Mouse (Mus musculus) liver, embryonic 12.5 days (tissue): ENCODE results near the gene Ren1. TPM values are rescaled to one million over a fixed set of nuclear protein-coding genes. Genes with fewer than 3 reads are reported as not detected.
"Not testable (repeated sequence)": the region's sequence is repeated elsewhere in the genome, so short reads cannot be mapped to it uniquely, and the experiment has no call there.

ENCODE experiments used
- ATAC-seq: fragments of 200-750 bp; cut with Nextera tagmentation; 2 replicates; pipeline ENCODE4 v1.8.0; 2017; ENCODE audit warnings: moderate number of reproducible peaks, mild to moderate bottlenecking, moderate library complexity
- H3K27ac ChIP-seq: fragments of 300-500 bp; sonication (generic); 2 replicates; pipeline ENCODE4 v1.5.1; 2016; ENCODE audit warnings: mild to moderate bottlenecking
- H3K27me3 ChIP-seq: fragments of 300-500 bp; sonication (generic); replicated peaks from 2 replicates; pipeline ENCODE4 v1.6.1; 2016; ENCODE audit warnings: mild to moderate bottlenecking, moderate library complexity
- H3K36me3 ChIP-seq: fragments of 300-500 bp; sonication (generic); 2 replicates; pipeline ENCODE4 v1.6.1; 2016; ENCODE audit warnings: mild to moderate bottlenecking, moderate library complexity
- H3K4me1 ChIP-seq: fragments of 300-500 bp; sonication (generic); 2 replicates; pipeline ENCODE4 v1.6.1; 2016
- H3K4me2 ChIP-seq: fragments of 300-500 bp; sonication (generic); 2 replicates; pipeline ENCODE4 v1.6.1; 2016; ENCODE audit warnings: mild to moderate bottlenecking, moderate library complexity
- H3K4me3 ChIP-seq: fragments of 300-500 bp; sonication (generic); 2 replicates; pipeline ENCODE4 v1.5.1; 2016; ENCODE audit warnings: mild to moderate bottlenecking, moderate library complexity
- H3K9ac ChIP-seq: fragments of 300-500 bp; sonication (generic); 2 replicates; pipeline ENCODE4 v1.6.1; 2016; ENCODE audit warnings: mild to moderate bottlenecking, moderate library complexity
- H3K9me3 ChIP-seq: fragments of 300-500 bp; sonication (generic); replicated peaks from 2 replicates; pipeline ENCODE4 v1.6.1; 2016; ENCODE audit warnings: mild to moderate bottlenecking, moderate library complexity
- WGBS: fragments of 180-500 bp; shearing (Covaris S2); methylation state at CpG from one replicate; pipeline ENCODE4 v1.1.7; 2016; ENCODE audit not compliant: insufficient replicate concordance; 5-methylcytosine and 5-hydroxymethylcytosine counted together
- polyA plus RNA-seq: library from polyadenylated mRNA; unstranded; fragments of >200 nt; fragmentation: Nextera tagmentation; extraction: Ambion mirVana; gene quantifications from 2 replicates; pipeline ENCODE4 v1.2.1, GENCODE M21; 2016

Ren1 gene
- polyA plus RNA-seq, 1 experiment from 2014 or later: 0.39 TPM

GRCm38 (mm10) chr1:133323333-133323732 is 27.0 kb upstream of the Ren1 start:
- Histone ChIP-seq H3K9ac (no peak overlapping the region), H3K4me2 (no peak overlapping the region), H3K9me3 (peaks cover 2% of the 10 kb centered on the region), H3K4me1 (no peaks in the 10 kb centered on the region), H3K27ac (no peak overlapping the region), H3K27me3 (peaks cover 18% of the 10 kb centered on the region), H3K4me3 (no peak overlapping the region), H3K36me3 (no peaks in the 10 kb centered on the region)
- no peak for ATAC-seq
- WGBS: 35% methylated on average over 5 of the region's 5 CpGs

DNA sequence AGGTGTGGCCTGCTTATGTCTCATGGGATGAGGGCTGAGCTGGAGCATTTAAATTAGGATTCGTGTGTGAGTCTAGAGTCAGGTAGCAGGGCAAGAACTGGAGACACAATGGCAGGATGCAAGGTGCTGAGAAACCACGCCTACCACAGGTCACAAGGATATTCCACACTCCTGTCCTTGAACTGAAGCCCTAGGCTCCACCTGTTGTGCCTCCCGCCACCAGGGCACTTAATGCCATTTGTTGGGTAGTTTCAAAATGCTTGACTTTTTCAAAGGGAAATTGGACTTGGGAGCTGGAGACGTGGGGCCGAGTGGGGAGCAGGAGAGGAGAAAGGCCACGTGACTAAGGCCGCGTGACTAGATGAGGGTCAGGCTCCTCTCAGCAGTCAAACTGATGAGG is 24.4 kb upstream of the Ren1 start:
- H3K9ac ChIP-seq: no peak overlapping the region

GRCm38 (mm10) chr1:133327094-133327493 is 23.2 kb upstream of the Ren1 start:
- no peak overlapping the region for H3K4me3 ChIP-seq
- H3K9ac ChIP-seq: no peak overlapping the region
- WGBS: 38% methylated on average over 5 of the region's 5 CpGs
- no peak overlapping the region for H3K4me2 ChIP-seq
- H3K4me1 ChIP-seq: no peaks in the 10 kb centered on the region
- H3K36me3 ChIP-seq: no peaks in the 10 kb centered on the region
- no peak overlapping the region for H3K27ac ChIP-seq
- H3K27me3 ChIP-seq: peaks cover 54% of the 10 kb centered on the region
- no peaks in the 10 kb centered on the region for H3K9me3 ChIP-seq
- ATAC-seq: no peak

More for the DNA sequence above, 24.4 kb upstream of the Ren1 start:
- WGBS: 69% methylated on average over 8 of the region's 8 CpGs
- H3K4me1 ChIP-seq: no peaks in the 10 kb centered on the region
- no peak overlapping the region for H3K4me3 ChIP-seq
- H3K27me3 ChIP-seq: peaks cover 43% of the 10 kb centered on the region
- no peak for ATAC-seq
- no peak overlapping the region for H3K4me2 ChIP-seq
- no peaks in the 10 kb centered on the region for H3K36me3 ChIP-seq
- no peaks in the 10 kb centered on the region for H3K9me3 ChIP-seq
- H3K27ac ChIP-seq: no peak overlapping the region

GRCm38 (mm10) chr1:133328299-133328795 is 22.0 kb upstream of the Ren1 start:
- no peaks in the 10 kb centered on the region for H3K9me3 ChIP-seq
- H3K9ac ChIP-seq: no peak overlapping the region
- H3K36me3 ChIP-seq: no peaks in the 10 kb centered on the region
- no peaks in the 10 kb centered on the region for H3K4me1 ChIP-seq
- no peak overlapping the region for H3K4me3 ChIP-seq
- H3K27me3 ChIP-seq: peaks cover 57% of the 10 kb centered on the region
- H3K4me2 ChIP-seq: no peak overlapping the region
- 71% methylated on average over 6 of the region's 6 CpGs for WGBS
- no peak for ATAC-seq
- no peak overlapping the region for H3K27ac ChIP-seq

DNA sequence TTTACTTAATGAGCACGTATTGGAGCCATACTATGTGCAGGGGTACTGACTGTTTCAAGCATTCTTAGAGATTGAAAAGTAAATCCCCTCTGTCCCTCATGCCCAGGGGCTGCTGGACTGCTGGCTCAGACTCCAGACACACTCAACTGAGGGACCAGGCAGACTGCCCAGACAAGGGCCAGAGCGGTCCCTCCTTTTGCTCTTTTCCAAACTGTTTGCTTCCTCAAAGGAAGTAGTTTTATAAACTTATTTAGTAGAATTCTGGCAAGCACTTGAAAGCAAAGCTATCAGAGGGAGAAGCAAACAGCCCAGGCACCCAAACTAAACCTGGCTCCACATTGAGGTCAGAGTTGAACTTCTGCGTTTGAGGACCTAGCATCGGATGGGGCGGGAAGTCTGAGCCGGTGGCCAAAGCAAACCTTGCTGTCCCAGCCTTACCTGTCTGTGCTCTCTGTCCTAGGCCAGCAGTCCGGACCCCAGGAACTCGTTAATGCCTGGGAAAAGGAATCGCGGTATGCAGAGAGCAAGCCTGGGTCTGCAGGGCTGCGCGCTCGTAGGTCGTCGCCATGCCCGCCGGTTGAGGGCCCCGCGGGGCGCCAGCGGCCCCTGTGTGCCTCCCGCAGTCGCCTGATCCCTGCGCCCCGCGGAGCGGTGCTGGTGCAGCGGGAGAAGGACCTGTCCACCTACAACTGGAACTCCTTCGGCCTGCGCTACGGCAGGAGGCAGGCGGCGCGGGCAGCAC is 21.2 kb upstream of the Ren1 start:
- Histone ChIP-seq H3K4me3 (peak overlapping the region; percentile 5; the same call in 1 of the 2 replicates), H3K9ac (no peak overlapping the region), H3K27ac (no peak overlapping the region), H3K4me1 (no peaks in the 10 kb centered on the region), H3K27me3 (peaks cover 57% of the 10 kb centered on the region), H3K9me3 (no peaks in the 10 kb centered on the region), H3K36me3 (no peaks in the 10 kb centered on the region), H3K4me2 (peak overlapping the region; percentile 54)
- no peak for ATAC-seq
- WGBS: 11% methylated on average over 34 of the region's 34 CpGs

DNA sequence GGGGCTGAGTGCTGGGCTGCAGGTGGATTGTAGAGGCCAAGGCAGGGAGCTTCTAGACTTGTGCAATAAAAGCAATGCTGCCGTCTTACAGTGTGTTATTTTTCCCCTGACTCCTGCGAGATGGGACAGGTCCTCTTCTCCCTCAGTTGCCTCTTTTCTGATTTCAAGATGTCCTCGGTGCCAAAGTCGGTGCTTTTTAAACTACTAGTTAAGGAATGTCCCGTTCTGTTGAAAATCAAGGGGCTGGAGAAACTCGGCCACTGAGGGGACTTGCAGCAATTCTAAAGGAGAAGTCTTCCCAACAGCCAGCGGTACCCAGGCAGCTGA is 20.7 kb upstream of the Ren1 start:
- no peak for ATAC-seq
- WGBS: 24% methylated on average over 7 of the region's 7 CpGs
- Histone ChIP-seq H3K4me2 (peak overlapping the region; percentile 54), H3K9ac (no peak overlapping the region), H3K27me3 (peaks cover 57% of the 10 kb centered on the region), H3K4me1 (no peaks in the 10 kb centered on the region), H3K4me3 (peak overlapping the region; percentile 5; the same call in 1 of the 2 replicates), H3K9me3 (no peaks in the 10 kb centered on the region), H3K27ac (no peak overlapping the region), H3K36me3 (no peaks in the 10 kb centered on the region)

DNA sequence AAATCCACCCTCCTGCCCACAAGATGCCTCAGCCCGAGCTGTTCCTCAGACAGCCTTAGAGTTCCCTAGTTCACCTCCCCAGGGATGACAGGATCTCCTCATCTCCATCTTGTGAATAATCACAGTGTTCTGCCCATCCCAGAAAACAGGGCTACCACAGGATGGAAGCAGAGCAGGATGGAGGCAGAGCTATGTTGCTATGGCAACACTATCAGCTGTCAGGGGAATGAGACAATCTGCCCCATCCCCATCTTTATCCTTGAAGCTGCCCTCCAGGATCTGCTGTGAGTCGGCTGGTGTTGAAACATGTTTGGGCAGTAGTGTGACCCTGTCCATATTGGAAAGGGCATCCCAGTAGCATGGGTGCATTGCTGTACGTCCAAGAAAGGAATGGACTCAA is 19.2 kb upstream of the Ren1 start:
- peaks cover 57% of the 10 kb centered on the region for H3K27me3 ChIP-seq
- 47% methylated on average over 3 of the region's 3 CpGs for WGBS
- no peak overlapping the region for H3K4me3 ChIP-seq
- H3K36me3 ChIP-seq: no peaks in the 10 kb centered on the region
- no peak overlapping the region for H3K9ac ChIP-seq
- H3K4me2 ChIP-seq: no peak overlapping the region
- no peak overlapping the region for H3K27ac ChIP-seq
- no peaks in the 10 kb centered on the region for H3K9me3 ChIP-seq
- ATAC-seq: no peak
- no peaks in the 10 kb centered on the region for H3K4me1 ChIP-seq

- Histone ChIP-seq H3K27me3 (peaks cover 44% of the 10 kb centered on the region), H3K4me2 (no peak overlapping the region), H3K9me3 (no peaks in the 10 kb centered on the region), H3K27ac (no peak overlapping the region), H3K9ac (no peak overlapping the region), H3K4me1 (no peaks in the 10 kb centered on the region), H3K4me3 (no peak overlapping the region), H3K36me3 (no peaks in the 10 kb centered on the region)
- no peak for ATAC-seq
- 73% methylated on average over 11 of the region's 11 CpGs for WGBS
These were observed 17.5 kb upstream of the Ren1 start for GRCm38 (mm10) chr1:133332656-133333430.

GRCm38 (mm10) chr1:133333937-133334336 is 16.4 kb upstream of the Ren1 start:
- Histone ChIP-seq H3K9ac (no peak overlapping the region), H3K27ac (no peak overlapping the region), H3K36me3 (no peaks in the 10 kb centered on the region), H3K4me3 (no peak overlapping the region), H3K4me1 (no peaks in the 10 kb centered on the region), H3K27me3 (peaks cover 33% of the 10 kb centered on the region), H3K4me2 (no peak overlapping the region), H3K9me3 (no peaks in the 10 kb centered on the region)
- no peak for ATAC-seq
- 58% methylated on average over 6 of the region's 6 CpGs for WGBS

GRCm38 (mm10) chr1:133340403-133340802 is 9.9 kb upstream of the Ren1 start:
- H3K4me1 ChIP-seq, H3K4me2 ChIP-seq, H3K4me3 ChIP-seq, ATAC-seq, H3K36me3 ChIP-seq, H3K9me3 ChIP-seq, H3K27ac ChIP-seq, H3K27me3 ChIP-seq, H3K9ac ChIP-seq: not testable (repeated sequence)
- 32% methylated on average over 1 of the region's 1 CpGs for WGBS

DNA sequence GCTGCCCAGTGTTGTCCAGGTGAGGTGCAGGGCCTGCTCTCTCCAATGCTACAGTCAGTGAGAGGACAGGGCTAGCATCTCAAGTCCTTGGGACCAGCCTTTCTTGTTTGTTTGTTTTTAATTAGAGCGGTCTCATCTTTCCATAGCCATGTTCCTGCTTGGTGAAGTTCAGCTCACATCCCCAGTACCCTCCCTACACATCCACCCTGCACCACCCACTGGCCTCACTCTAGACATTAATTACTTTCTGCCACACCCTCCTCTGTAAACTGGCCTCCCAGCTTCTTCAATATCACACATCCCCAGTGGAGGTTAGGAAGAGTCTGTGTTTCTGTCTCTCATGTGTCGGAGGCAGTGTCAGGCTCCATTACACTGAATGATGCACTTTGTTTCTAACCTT is 6.0 kb upstream of the Ren1 start:
- H3K9ac ChIP-seq: no peak overlapping the region
- H3K4me1 ChIP-seq: peaks cover 7% of the 10 kb centered on the region
- 80% methylated on average over 2 of the region's 2 CpGs for WGBS
- H3K9me3 ChIP-seq: no peaks in the 10 kb centered on the region
- ATAC-seq: no peak
- H3K36me3 ChIP-seq: no peaks in the 10 kb centered on the region
- peaks cover 4% of the 10 kb centered on the region; the same call in 1 of the 2 replicates for H3K27me3 ChIP-seq
- H3K4me2 ChIP-seq: no peak overlapping the region
- H3K27ac ChIP-seq: no peak overlapping the region
- no peak overlapping the region for H3K4me3 ChIP-seq

GRCm38 (mm10) chr1:133346531-133346930 is 3.8 kb upstream of the Ren1 start:
- Histone ChIP-seq H3K4me2 (no peak overlapping the region), H3K27ac (no peak overlapping the region), H3K4me1 (peaks cover 7% of the 10 kb centered on the region), H3K36me3 (no peaks in the 10 kb centered on the region), H3K27me3 (peaks cover 16% of the 10 kb centered on the region), H3K9me3 (no peaks in the 10 kb centered on the region), H3K4me3 (no peak overlapping the region), H3K9ac (no peak overlapping the region)
- no peak for ATAC-seq
- WGBS: 73% methylated on average over 9 of the region's 9 CpGs
